Mouse (Mus musculus) embryo, embryonic 11.5 days (tissue): ENCODE data around the gene Napa.

Experiments used
- DNase-seq: peaks from one replicate; pipeline ENCODE4 v3.0.0-alpha.2; 2012; ENCODE audit warnings: low read depth, low spot score

Gene Napa

DNA sequence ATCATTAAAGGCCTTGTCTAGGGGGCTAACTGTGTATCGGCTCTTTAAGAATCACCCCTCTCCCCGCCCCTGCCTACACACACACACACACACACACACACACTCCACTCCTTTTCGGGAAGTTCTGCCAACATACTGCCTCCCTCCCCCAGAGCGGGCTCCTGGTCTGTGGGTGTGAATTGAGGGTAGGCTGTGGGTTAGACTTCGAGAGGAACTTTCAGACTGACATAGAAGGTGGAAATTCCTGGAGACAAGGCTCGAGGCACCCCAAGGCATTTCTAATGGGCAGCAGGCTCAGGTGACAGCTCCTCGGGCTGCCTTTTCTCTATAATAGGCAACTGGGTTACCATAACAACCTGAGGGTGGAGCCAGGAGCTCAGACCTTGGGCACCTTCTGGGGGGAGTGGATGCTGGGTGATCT is 33.9 kb downstream of the Napa start:
- no peak for DNase-seq

DNA sequence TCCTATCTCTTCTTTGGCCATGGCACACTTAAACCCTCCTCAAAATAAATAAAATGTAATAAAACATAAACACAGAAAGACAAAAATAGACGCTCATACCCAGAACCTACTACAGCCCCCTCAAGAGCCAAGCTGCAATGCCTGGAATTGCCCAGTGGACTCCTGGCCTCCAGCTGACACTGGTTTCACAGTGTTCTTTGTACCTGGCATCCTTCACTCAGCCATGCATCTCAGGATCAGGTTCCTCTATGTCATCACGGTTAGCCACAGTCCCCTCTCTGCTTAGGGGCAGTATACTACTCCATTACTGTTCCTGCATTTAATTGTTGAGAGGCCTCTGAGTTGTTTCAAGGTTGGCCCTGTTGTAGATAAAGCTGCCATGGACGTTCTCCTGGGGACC is 34.7 kb downstream of the Napa start:
- no peak for DNase-seq

DNA sequence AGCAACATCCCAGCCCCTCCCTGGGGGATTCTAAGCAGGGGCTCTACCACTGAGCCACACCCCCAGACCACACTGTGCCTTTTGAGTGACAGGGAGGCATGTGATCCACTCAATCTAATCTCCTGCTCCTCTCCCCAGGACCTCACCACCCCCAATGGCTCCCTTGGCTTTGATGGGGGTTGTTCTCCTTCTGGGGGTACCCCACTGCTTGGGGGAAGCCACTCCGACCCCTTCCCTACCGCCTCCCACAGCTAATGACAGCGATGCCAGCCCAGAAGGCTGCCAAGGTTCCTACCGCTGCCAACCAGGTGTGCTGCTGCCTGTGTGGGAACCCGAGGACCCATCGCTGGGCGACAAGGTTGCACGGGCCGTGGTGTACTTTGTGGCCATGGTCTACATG is 35.4 kb downstream of the Napa start:
- DNase-seq = no peak

DNA sequence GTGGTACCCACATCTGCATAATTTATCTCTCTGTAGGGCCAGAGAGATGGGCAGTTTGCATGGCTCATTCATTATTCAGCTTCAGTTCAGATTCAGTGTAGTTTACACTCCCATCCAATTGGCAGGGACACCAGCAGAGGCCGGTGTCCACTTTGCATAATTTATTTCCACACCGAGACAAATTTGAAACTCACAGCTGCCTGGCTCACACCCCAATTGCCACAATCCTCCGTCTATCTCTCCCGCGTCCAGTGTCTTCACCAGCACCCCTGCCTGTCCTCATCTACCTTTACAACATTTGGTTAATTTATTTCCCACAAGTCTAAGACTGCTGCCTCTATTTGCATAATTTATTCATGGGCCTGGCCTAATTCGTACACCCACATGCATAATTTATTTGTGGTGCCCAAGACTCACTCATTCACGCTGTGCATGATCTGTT is 36.7 kb downstream of the Napa start:
- no peak for DNase-seq

DNA sequence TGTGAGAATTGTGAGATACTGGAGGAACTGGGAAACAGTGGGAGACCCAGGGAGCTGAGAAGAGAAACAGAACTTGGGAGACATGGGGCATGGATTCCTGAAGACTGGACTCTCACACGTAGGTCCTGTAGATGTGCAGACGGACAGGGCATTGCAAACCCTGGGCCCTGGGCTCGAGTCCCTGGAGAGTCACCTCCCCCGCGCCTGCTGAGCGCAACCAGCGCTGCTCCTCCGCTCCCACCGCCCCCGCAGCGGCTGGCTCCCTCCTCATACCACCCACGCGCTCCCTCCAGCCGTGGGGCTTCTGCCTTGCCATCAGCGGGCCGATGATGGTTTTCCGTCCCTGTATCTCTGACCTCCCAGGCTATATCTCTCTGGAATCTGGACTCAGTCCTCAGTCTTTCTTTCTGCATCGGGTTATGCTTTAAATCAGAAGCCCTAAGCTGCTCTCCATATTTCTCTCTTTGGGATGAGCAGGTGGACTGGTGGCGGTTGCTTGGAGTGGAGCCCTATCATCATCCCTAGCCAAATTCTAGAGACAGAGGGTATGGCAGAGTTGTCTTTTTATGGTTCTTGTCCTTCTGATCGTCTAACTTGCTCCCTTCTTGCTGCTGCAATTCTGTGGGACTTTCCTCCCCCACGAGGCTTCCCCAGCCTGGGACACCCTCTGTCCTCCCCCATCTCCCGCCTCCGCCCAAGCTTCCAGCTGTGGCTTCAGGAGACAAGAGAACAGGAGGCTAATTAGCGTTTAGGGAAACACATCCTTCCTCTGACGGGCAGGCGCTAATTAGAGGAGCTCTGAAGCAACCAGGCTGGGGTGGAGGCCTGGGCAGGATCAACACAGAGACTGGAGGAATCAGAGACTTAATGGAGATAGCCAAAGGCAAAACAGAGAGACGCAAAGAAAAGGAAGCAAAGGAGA is 48.5 kb downstream of the Napa start:
- no peak for DNase-seq

DNA sequence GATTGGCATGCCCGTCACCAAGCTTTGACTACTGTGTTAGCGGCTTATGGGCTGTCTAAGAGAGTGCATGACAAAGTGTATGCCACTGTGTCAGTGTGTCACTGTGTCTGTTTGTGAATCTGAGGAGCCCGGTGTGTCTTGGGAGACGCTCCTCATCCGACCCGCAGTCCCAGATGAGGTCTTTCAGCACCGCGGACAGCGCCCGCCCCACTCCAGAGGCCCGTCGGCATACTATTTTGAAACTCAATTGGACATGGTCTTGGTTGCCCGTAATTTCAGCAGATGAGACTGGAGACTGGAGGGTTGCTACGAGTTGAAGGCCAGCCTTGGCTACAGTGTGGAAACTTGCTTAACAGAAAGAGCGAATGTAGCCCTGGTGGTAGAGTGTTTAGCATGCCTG is 49.4 kb downstream of the Napa start:
- DNase-seq = peak; percentile 38

DNA sequence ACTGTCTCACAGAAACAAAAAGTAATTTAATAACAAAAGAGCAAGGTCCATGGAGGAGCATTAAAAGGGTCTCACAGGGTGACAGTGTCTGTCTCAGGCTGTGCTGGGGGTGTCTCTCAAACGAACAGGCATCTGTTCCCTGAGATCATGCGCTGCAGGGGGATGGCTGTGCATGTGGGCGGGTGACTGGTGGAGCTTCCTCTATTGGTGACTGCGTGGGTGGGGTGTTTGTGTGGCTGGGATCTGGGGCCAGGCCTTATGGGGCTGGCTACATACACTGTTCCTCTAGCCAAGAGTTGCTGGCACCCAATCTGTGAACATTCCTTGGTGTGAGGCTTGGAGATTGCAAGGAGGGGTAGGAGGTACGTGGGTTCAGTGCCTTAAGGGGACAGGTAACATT is 51.0 kb downstream of the Napa start:
- DNase-seq = no peak

DNA sequence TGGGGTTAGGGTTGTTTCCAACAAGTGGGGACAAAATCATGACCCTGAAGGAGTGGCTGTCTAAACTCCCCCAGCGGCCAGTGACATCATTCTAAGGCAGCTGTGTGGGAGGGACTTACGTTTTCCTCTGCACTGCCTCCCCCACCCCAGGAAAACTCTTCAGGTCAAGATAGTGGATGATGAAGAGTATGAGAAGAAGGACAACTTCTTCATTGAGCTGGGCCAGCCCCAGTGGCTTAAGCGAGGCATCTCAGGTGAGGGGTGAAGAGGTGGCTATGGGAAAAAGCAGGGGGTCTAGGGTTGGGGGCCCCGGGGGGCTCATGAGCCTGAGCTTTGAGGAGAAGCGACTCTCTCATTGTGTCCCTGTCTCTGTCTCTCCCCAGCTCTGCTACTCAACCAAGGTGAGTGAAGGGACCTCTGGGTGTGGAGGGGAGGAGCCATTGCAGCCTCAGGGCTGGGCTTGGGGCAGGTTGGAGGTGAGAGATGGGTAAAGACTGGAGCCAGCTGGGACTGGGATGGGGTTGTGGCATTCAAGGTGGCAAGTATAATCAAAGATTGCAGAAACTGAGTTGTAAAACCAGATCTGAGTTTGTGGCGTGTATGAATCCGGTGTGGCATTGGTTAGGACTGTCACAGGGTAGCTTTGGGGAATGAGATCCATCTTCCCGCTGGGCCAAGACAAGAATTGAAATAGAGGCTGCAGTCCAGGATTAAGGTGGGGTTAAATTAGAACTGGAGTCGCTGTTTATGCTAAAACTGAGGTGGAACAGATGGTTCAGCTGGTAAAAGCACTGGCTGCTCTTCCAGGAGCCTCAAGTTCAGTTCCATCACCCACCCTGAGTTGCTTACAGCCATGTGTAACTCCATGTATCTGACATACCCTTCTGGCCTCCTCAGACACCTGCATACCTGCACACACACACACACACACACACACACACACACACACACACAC is 52.2 kb downstream of the Napa start:
- DNase-seq = no peak

DNA sequence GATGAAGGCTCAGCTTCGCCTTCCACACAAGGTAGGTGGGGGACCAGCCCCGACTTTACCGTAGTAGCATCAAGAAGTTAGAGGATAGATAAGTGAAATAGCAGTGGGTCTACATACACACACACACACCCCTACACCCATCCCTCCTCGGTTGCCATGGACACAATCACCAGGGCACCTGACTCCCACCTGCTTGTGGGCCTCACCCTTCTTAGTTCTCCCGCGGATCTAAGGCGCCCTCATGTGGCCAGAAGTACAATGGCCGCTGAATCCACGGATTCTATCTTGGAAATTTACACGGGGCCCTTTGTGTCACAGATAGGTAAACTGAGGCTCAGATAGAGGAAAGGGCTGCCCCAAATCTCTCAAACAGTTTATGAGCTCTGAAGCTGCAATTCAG is 55.3 kb downstream of the Napa start:
- DNase-seq = no peak

DNA sequence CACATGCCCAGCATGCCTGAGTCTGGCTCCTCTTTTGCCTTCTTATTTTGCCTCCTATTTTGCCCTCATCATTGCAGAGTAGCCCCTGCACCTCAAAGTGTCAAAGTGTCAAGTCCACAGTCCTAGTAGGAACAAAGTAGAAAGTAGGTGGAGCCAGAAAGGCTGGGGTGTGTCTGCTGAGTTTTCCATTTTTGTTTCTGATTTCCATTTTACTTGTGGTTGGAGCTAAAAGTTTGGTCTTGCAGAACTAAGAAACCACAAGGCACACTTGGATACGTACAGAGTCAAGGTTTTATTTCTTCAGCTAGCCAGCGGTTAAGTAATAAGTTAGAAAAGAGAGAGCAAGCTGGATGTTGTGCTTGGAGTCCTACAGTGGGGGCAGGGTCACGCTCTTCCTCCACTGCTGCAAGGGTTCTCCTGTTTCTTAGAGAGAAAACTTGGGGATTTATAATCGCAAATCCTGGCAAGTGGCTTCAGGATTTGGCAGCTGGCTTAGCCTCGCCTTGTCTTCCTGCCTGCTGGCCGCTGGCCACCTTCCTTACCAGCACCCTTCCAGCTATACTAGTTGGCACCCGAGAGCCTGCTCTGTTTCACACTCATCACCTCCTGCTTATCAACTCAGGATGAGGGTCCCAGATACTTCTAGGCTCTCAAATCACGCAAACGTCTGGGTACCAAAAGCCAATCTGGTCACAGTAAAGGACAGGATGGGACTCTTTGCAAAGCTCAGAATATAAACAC is 57.0 kb downstream of the Napa start:
- DNase-seq = no peak

DNA sequence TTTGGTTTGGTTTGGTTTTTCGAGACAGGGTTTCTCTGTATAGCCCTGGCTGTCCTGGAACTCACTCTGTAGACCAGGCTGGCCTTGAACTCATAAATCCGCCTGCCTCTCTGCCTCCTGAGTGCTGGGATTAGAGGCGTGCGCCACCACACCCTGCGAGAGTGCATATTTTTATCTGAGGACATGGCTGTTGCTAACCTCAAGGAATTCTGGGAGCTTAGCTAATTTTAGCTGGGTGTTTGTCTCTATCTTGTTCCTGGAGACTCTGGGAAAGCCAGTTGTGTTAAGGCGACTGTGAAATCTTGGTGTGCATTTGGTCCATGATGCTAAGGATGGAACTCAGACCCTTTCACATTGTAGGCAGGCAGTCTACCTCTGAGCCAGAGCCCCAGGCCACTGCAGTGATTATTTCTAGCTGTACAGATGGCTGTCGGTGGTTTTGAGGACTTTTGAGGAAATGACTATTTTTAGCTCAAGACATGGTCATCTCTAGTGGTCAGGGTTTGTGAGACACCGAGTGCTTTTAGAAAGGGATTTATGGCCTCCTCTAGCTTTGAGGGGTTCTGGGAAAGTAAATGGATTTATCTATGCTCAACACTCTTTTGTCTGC is 58.0 kb downstream of the Napa start:
- no peak for DNase-seq

DNA sequence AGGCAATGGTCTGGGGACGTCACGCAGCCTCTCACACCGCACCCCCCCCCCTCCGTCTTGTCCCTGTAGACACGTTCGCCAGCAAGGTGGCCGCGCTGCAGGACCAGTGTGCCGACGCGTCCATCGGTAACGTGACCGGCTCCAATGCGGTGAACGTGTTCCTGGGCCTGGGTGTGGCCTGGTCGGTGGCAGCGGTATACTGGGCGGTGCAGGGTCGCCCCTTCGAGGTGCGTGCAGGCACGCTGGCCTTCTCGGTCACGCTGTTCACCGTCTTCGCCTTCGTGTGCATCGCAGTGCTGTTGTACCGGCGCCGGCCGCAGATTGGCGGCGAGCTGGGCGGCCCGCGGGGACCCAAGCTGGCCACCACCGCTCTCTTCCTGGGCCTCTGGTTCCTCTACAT is 60.5 kb downstream of the Napa start:
- no peak for DNase-seq

DNA sequence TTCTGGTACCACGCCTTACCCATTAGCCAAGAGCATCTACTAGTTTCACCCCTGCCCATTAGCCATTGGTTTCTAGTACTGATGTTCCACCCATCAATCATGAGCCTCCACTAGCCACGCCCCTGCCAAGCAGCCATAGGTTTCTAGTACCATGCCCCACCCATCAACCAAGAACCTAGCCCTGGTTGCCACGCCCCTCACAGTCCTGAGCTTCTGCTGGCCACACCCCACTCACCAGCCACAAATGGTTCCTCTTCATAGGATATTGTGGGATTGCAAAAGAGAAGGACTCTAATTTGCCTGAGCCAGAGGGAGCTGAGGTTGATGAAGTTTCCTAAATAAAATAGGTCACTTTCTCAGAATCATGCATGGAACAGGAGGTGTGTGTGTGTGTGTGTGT is 62.4 kb downstream of the Napa start:
- no peak for DNase-seq

DNA sequence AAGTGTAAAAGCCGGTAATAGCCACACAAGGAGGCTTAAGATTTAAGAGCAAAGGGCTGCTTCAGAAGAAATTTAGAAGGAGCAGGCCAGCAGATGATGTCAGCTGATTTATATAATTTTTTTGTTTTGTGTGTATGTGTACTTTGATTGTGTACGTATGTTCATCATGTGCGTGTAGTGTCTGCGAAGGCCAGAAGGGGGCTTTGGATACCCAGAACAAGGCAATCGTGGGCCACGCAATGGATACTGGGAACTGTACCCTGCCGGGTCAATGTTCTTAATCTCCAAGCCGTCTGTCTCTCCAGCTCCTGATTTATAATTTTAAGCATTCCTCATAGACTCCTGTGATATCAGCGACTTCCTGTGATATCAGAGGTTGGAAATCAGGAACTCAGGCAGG is 63.0 kb downstream of the Napa start:
- no peak for DNase-seq

DNA sequence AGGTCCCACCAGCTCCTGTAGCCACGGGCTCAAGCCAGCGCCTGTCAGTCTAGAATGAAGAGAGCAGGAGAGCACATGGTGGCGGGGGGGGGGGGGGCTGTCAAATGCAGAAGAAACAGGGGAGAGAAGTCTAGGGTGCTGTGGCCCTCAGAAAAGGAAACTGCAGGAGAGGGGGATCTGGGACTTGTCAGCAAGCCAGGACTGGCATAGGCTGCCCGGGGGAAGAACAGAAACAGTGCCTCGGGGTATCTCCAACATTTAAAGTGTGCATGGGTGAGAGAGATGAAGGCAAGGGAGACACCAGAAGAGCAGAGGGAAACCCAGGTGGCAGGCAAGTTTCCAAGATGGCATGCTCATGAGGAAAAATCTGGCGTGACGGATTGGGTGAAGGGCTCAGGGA is 63.8 kb downstream of the Napa start:
- DNase-seq = no peak
